Mouse (Mus musculus): ENCODE results near the gene Rbfox3. TPM values are rescaled to one million over a fixed set of nuclear protein-coding genes. Genes with fewer than 3 reads are reported as not detected.
A peak's percentile ranks its signal among the peaks of the same experiment; 100 is the strongest.
"Not testable (repeated sequence)": the region's sequence is repeated elsewhere in the genome, so short reads cannot be mapped to it uniquely, and the experiment has no call there.

Rbfox3 gene
- polyA plus RNA-seq, 1 experiment from 2014 or later = 0.69 TPM

DNA sequence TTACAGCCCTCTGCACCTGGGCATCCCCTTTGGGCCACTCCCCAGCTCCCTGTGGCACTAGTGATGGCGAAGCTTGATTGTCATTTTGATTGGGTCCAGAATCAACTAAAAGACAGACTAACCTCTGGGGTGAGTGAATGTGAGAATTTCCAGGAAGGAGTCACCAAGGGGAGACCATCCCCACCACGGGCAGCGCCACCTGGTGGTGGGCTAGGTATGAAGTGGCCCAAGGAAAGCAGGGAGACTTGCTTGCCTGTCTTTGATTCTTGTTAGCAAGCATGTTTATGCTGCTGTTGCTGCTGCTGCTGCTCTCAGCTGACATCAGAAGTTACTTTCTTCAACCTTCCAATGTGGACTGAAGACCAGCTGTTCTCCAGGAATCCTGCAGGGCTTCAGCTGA is 135.6 kb downstream of the Rbfox3 start:
- no peak overlapping the region for H3K4me3 ChIP-seq (ENCODE audit: low read depth, low read length)
- H3K27me3 ChIP-seq (ENCODE audit: control insufficient read depth, insufficient read depth, low read length) = no peaks in the 10 kb centered on the region
- H3K4me2 ChIP-seq = no peak overlapping the region
- 19% methylated on average over 3 of the region's 3 CpGs for WGBS (ENCODE audit: insufficient replicate concordance)
- no peaks in the 10 kb centered on the region for H3K9me3 ChIP-seq (replicated peaks; ENCODE audit: control insufficient read depth, low read length)
- H3K27ac ChIP-seq (ENCODE audit: low read depth, low read length) = no peak overlapping the region
- no peaks in the 10 kb centered on the region for H3K4me1 ChIP-seq (ENCODE audit: control insufficient read depth, insufficient read depth, low read length)
- H3K36me3 ChIP-seq (ENCODE audit: control insufficient read depth, insufficient read depth, low read length) = no peaks in the 10 kb centered on the region
- no peak overlapping the region for H3K9ac ChIP-seq (ENCODE audit: low read depth, low read length)
- no peak for ATAC-seq (replicated peaks; ENCODE audit: insufficient number of reproducible peaks, low FRiP score, low TSS enrichment)

DNA sequence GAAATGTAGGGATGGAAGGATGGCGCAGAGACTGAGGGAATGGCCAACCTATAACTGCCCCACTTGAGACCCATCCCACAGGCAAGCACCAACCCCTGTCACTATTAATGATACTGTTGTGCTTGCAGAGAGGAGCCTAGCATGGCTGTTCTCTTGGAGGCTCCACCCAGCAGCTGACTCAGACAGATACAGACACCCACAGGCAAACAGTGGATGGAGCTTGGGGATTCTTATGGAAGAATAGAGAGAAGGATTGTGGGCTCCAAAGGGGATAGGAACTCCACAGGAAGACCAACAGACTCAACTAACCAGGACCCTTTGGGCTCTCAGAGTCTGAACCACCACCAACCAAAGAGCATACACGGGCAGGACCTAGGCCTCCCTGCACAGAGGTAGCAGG is 136.6 kb downstream of the Rbfox3 start:
- H3K27ac ChIP-seq (ENCODE audit: low read depth, low read length); ATAC-seq (replicated peaks; ENCODE audit: insufficient number of reproducible peaks, low FRiP score, low TSS enrichment): not testable (repeated sequence)
- 76% methylated on average over 2 of the region's 2 CpGs for WGBS (ENCODE audit: insufficient replicate concordance)

GRCm38 (mm10) chr11:118773076-118773583 is 138.3 kb downstream of the Rbfox3 start:
- no peak for ATAC-seq (replicated peaks; ENCODE audit: insufficient number of reproducible peaks, low FRiP score, low TSS enrichment)
- peak overlapping the region; percentile 17; the same call in 1 of the 2 replicates for H3K27ac ChIP-seq (ENCODE audit: low read depth, low read length)

More for the DNA sequence above, 136.6 kb downstream of the Rbfox3 start:
- not testable (repeated sequence) for H3K36me3 ChIP-seq (ENCODE audit: control insufficient read depth, insufficient read depth, low read length); H3K4me1 ChIP-seq (ENCODE audit: control insufficient read depth, insufficient read depth, low read length); H3K9me3 ChIP-seq (replicated peaks; ENCODE audit: control insufficient read depth, low read length); H3K4me2 ChIP-seq; H3K27me3 ChIP-seq (ENCODE audit: control insufficient read depth, insufficient read depth, low read length); H3K9ac ChIP-seq (ENCODE audit: low read depth, low read length); H3K4me3 ChIP-seq (ENCODE audit: low read depth, low read length)

GRCm38 (mm10) chr11:118771358-118771757 is 140.0 kb downstream of the Rbfox3 start:
- Histone ChIP-seq H3K36me3 (ENCODE audit: control insufficient read depth, insufficient read depth, low read length) (no peaks in the 10 kb centered on the region), H3K4me1 (ENCODE audit: control insufficient read depth, insufficient read depth, low read length) (no peaks in the 10 kb centered on the region), H3K27me3 (ENCODE audit: control insufficient read depth, insufficient read depth, low read length) (no peaks in the 10 kb centered on the region; the same call in 1 of the 2 replicates), H3K9me3 (replicated peaks; ENCODE audit: control insufficient read depth, low read length) (no peaks in the 10 kb centered on the region), H3K9ac (ENCODE audit: low read depth, low read length) (no peak overlapping the region), H3K4me3 (ENCODE audit: low read depth, low read length) (no peak overlapping the region), H3K4me2 (peak overlapping the region; percentile 14; the same call in 1 of the 2 replicates), H3K27ac (ENCODE audit: low read depth, low read length) (no peak overlapping the region)
- 82% methylated on average over 4 of the region's 4 CpGs for WGBS (ENCODE audit: insufficient replicate concordance)
- ATAC-seq (replicated peaks; ENCODE audit: insufficient number of reproducible peaks, low FRiP score, low TSS enrichment) = no peak

More at GRCm38 (mm10) chr11:118773076-118773583, 138.3 kb downstream of the Rbfox3 start:
- 40% methylated on average over 12 of the region's 12 CpGs for WGBS (ENCODE audit: insufficient replicate concordance)
- Histone ChIP-seq H3K9ac (ENCODE audit: low read depth, low read length) (no peak overlapping the region), H3K4me1 (ENCODE audit: control insufficient read depth, insufficient read depth, low read length) (no peaks in the 10 kb centered on the region), H3K4me3 (ENCODE audit: low read depth, low read length) (no peak overlapping the region), H3K27me3 (ENCODE audit: control insufficient read depth, insufficient read depth, low read length) (no peaks in the 10 kb centered on the region), H3K36me3 (ENCODE audit: control insufficient read depth, insufficient read depth, low read length) (no peaks in the 10 kb centered on the region), H3K4me2 (no peak overlapping the region), H3K9me3 (replicated peaks; ENCODE audit: control insufficient read depth, low read length) (no peaks in the 10 kb centered on the region)

DNA sequence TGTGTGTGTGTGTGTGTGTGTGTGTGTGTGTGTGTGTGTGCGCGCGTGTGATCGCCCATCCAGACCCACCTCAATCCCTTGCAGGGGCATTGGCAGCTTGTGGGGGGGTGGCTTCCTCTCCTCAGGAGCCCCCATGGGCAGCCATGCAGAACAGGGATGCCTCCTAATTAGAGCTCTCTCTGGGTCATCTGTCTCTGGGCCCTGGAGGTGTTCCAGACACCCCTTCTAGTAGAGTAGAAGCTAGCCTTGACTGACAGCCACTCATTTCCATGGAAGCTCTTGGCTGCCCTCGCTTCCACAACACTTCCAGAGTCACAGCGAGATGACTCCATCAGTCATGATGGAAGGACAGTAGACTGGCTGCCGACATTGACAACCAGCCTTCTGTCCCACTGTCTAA is 140.6 kb downstream of the Rbfox3 start:
- 83% methylated on average over 5 of the region's 7 CpGs for WGBS (ENCODE audit: insufficient replicate concordance)
- H3K4me1 ChIP-seq (ENCODE audit: control insufficient read depth, insufficient read depth, low read length) = no peaks in the 10 kb centered on the region
- H3K9me3 ChIP-seq (replicated peaks; ENCODE audit: control insufficient read depth, low read length) = no peaks in the 10 kb centered on the region
- no peak for ATAC-seq (replicated peaks; ENCODE audit: insufficient number of reproducible peaks, low FRiP score, low TSS enrichment)
- no peaks in the 10 kb centered on the region for H3K36me3 ChIP-seq (ENCODE audit: control insufficient read depth, insufficient read depth, low read length)
- no peak overlapping the region for H3K9ac ChIP-seq (ENCODE audit: low read depth, low read length)
- H3K4me2 ChIP-seq = no peak overlapping the region
- H3K27me3 ChIP-seq (ENCODE audit: control insufficient read depth, insufficient read depth, low read length) = no peaks in the 10 kb centered on the region; the same call in 1 of the 2 replicates
- no peak overlapping the region for H3K4me3 ChIP-seq (ENCODE audit: low read depth, low read length)
- no peak overlapping the region for H3K27ac ChIP-seq (ENCODE audit: low read depth, low read length)

GRCm38 (mm10) chr11:118769542-118769941 is 141.9 kb downstream of the Rbfox3 start:
- H3K4me3 ChIP-seq (ENCODE audit: low read depth, low read length) = no peak overlapping the region
- H3K9me3 ChIP-seq (replicated peaks; ENCODE audit: control insufficient read depth, low read length) = no peaks in the 10 kb centered on the region
- no peaks in the 10 kb centered on the region for H3K4me1 ChIP-seq (ENCODE audit: control insufficient read depth, insufficient read depth, low read length)
- no peaks in the 10 kb centered on the region; the same call in 1 of the 2 replicates for H3K27me3 ChIP-seq (ENCODE audit: control insufficient read depth, insufficient read depth, low read length)
- no peaks in the 10 kb centered on the region for H3K36me3 ChIP-seq (ENCODE audit: control insufficient read depth, insufficient read depth, low read length)
- no peak overlapping the region for H3K4me2 ChIP-seq
- WGBS (ENCODE audit: insufficient replicate concordance) = 61% methylated on average over 2 of the region's 2 CpGs
- no peak for ATAC-seq (replicated peaks; ENCODE audit: insufficient number of reproducible peaks, low FRiP score, low TSS enrichment)
- H3K9ac ChIP-seq (ENCODE audit: low read depth, low read length) = no peak overlapping the region
- peak overlapping the region; percentile 25; the same call in 1 of the 2 replicates for H3K27ac ChIP-seq (ENCODE audit: low read depth, low read length)

- Histone ChIP-seq H3K36me3 (ENCODE audit: control insufficient read depth, insufficient read depth, low read length) (no peaks in the 10 kb centered on the region), H3K4me3 (ENCODE audit: low read depth, low read length) (no peak overlapping the region), H3K9me3 (replicated peaks; ENCODE audit: control insufficient read depth, low read length) (no peaks in the 10 kb centered on the region), H3K27me3 (ENCODE audit: control insufficient read depth, insufficient read depth, low read length) (no peaks in the 10 kb centered on the region; the same call in 1 of the 2 replicates), H3K27ac (ENCODE audit: low read depth, low read length) (peak overlapping the region; percentile 59), H3K4me2 (no peak overlapping the region), H3K9ac (ENCODE audit: low read depth, low read length) (no peak overlapping the region), H3K4me1 (ENCODE audit: control insufficient read depth, insufficient read depth, low read length) (no peaks in the 10 kb centered on the region)
- 62% methylated on average over 3 of the region's 3 CpGs for WGBS (ENCODE audit: insufficient replicate concordance)
- ATAC-seq (replicated peaks; ENCODE audit: insufficient number of reproducible peaks, low FRiP score, low TSS enrichment) = no peak
These were observed 143.0 kb downstream of the Rbfox3 start for GRCm38 (mm10) chr11:118768441-118768840.

GRCm38 (mm10) chr11:118767411-118767810 is 144.0 kb downstream of the Rbfox3 start:
- Histone ChIP-seq H3K4me2 (no peak overlapping the region), H3K36me3 (ENCODE audit: control insufficient read depth, insufficient read depth, low read length) (no peaks in the 10 kb centered on the region), H3K27me3 (ENCODE audit: control insufficient read depth, insufficient read depth, low read length) (no peaks in the 10 kb centered on the region; the same call in 1 of the 2 replicates), H3K4me3 (ENCODE audit: low read depth, low read length) (no peak overlapping the region), H3K27ac (ENCODE audit: low read depth, low read length) (0 out of 2 replicates have a peak overlapping the region, but pooled peaks have one; percentile 50), H3K9ac (ENCODE audit: low read depth, low read length) (no peak overlapping the region), H3K4me1 (ENCODE audit: control insufficient read depth, insufficient read depth, low read length) (no peaks in the 10 kb centered on the region), H3K9me3 (replicated peaks; ENCODE audit: control insufficient read depth, low read length) (no peaks in the 10 kb centered on the region)
- no peak; the same call in 1 of the 2 replicates for ATAC-seq (replicated peaks; ENCODE audit: insufficient number of reproducible peaks, low FRiP score, low TSS enrichment)
- 57% methylated on average over 4 of the region's 4 CpGs for WGBS (ENCODE audit: insufficient replicate concordance)
